Mouse (Mus musculus) spleen, adult 2 months (tissue): ENCODE measurements around the gene Gucy1b2.

Experiments
- CTCF ChIP-seq: fragments of 200-500 bp; IDR thresholded peaks from 2 replicates; pipeline ENCODE4 v1.5.1; 2011; ENCODE audit warnings: mild to moderate bottlenecking, inconsistent platforms; ENCODE audit not compliant: insufficient read depth, insufficient read length, insufficient replicate concordance; ENCODE audit errors: extremely low read depth
- POLR2A ChIP-seq: fragments of 200-500 bp; IDR thresholded peaks from 2 replicates; pipeline ENCODE4 v1.6.1; 2011; ENCODE audit warnings: low read depth, low read length, inconsistent platforms

DNA sequence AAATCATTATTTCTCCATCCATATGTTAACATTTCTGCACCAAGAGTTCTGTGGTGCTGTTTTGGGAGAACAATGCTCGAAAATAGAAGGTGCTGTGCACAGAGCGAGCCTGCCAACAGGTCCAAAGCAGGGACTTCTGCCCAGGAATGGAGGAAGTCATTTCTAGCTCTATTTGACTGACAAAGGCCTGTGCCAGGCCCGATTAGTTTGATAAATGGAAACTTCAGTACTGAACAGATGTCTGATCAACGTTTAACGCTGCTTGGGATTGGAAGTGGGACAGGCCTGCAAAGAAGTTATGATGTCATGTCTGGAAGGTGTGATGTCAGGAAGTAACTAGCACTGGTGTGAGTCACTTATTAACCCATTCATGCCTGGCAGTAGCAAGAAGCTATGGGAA lies 37.4 kb upstream of the Gucy1b2 start:
- TF ChIP-seq POLR2A (no peak), CTCF (no peak)
